Mouse (Mus musculus) MEL (cell line): Measurements from ENCODE around the gene Gm10118.

Source experiments
- CTCF ChIP-seq, 3 experiments: IDR thresholded peaks in 2 of 3; conservative IDR thresholded peaks in 1 of 3; 2 replicates each; pipeline ENCODE4 v1.5.1; 2011 to 2012; ENCODE audit warnings: low read length in 3 of 3, low read depth in 2 of 3, mild to moderate bottlenecking in 2 of 3, improper control_type of control experiment in 1 of 3, inconsistent platforms in 1 of 3, mixed read lengths in 1 of 3, moderate library complexity in 1 of 3; ENCODE audit not compliant: control insufficient read depth in 1 of 3, insufficient read depth in 1 of 3, poor library complexity in 1 of 3, severe bottlenecking in 1 of 3
- EP300 ChIP-seq, 2 experiments: IDR thresholded peaks; 2 replicates each; pipeline ENCODE4 v1.6.1; 2011; ENCODE audit warnings: improper control_type of control experiment in 2 of 2, low read length in 2 of 2, low read depth in 1 of 2, mild to moderate bottlenecking in 1 of 2
- GATA1 ChIP-seq: IDR thresholded peaks from 2 replicates; pipeline ENCODE4 v1.6.1; 2011; ENCODE audit warnings: low read depth, low read length, improper control_type of control experiment
- MAFK ChIP-seq: IDR thresholded peaks from 2 replicates; pipeline ENCODE4 v1.6.1; 2011; ENCODE audit warnings: low read depth, mild to moderate bottlenecking, low read length, improper control_type of control experiment, borderline replicate concordance
- POLR2A ChIP-seq, 2 experiments: IDR thresholded peaks; 2 replicates each; pipeline ENCODE4 v1.6.1; 2011 to 2012; ENCODE audit warnings: low read length in 2 of 2, mild to moderate bottlenecking in 2 of 2, control low read depth in 1 of 2, improper control_type of control experiment in 1 of 2, low read depth in 1 of 2, moderate library complexity in 1 of 2; ENCODE audit not compliant: control insufficient read depth in 1 of 2, insufficient read depth in 1 of 2, poor library complexity in 1 of 2
- POLR2AphosphoS5 ChIP-seq: IDR thresholded peaks from 2 replicates; pipeline ENCODE4 v1.6.1; 2012; ENCODE audit warnings: low read depth, borderline replicate concordance, mild to moderate bottlenecking, inconsistent platforms, low read length, moderate library complexity, mixed read lengths
- TAL1 ChIP-seq: IDR thresholded peaks from 2 replicates; pipeline ENCODE4 v1.6.1; 2012; ENCODE audit warnings: mild to moderate bottlenecking, inconsistent platforms, low read length, moderate library complexity, mixed read lengths
- TBP ChIP-seq: IDR thresholded peaks from 2 replicates; pipeline ENCODE4 v1.8.0; 2011; ENCODE audit warnings: low read depth, low read length, improper control_type of control experiment
- USF2 ChIP-seq, 2 experiments: IDR thresholded peaks; 2 replicates each; pipeline ENCODE4 v1.6.1; 2011 to 2012; ENCODE audit warnings: improper control_type of control experiment in 2 of 2, low read length in 2 of 2, borderline replicate concordance in 1 of 2, inconsistent platforms in 1 of 2, low read depth in 1 of 2, mild to moderate bottlenecking in 1 of 2; ENCODE audit not compliant: insufficient read depth in 1 of 2

DNA sequence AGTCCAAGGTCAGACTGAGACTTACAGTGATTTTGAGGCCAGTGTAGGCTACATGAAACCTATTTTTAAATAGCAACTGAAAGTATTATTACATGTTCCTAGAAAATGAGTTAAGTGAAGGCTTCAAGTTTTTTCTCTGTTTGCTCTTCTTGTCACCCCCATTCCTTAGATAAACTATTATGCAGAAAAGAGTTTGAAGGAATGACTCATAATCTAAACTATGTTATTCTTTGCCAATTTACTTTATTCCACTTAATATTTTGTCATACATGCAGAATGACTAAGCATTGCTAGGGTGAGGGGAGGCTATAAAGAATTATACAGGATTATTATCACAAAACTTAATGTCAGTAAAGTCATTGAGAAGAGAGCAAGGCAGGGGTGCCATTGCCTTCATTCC lies 18.4 kb downstream of the Gm10118 start:
- TF ChIP-seq POLR2A (IDR thresholded peaks at IDR 0.05; ENCODE audit: control insufficient read depth in 1 of 2, insufficient read depth in 1 of 2, low read depth in 1 of 2, low read length in 2 of 2, poor library complexity in 1 of 2) (no peak), MAFK (no peak), CTCF (IDR thresholded peaks at IDR 0.05 in 2 of 3, conservative IDR thresholded peaks at IDR 0.05 in 1 of 3; ENCODE audit: control insufficient read depth in 1 of 3, insufficient read depth in 1 of 3, low read depth in 2 of 3, low read length in 3 of 3, poor library complexity in 1 of 3, severe bottlenecking in 1 of 3) (no peak), USF2 (IDR thresholded peaks at IDR 0.05; ENCODE audit: borderline replicate concordance in 1 of 2, insufficient read depth in 1 of 2, low read depth in 1 of 2, low read length in 2 of 2) (no peak), EP300 (IDR thresholded peaks at IDR 0.05; ENCODE audit: low read depth in 1 of 2, low read length in 2 of 2) (no peak), TBP (no peak), POLR2AphosphoS5 (no peak), TAL1 (no peak), GATA1 (no peak)
